Mouse (Mus musculus) bone marrow macrophage, adult 2 months (primary cell): Measurements from ENCODE around the gene Bptf. TPM values are rescaled to one million over a fixed set of nuclear protein-coding genes. Genes with fewer than 3 reads are reported as not detected.
"Not testable (repeated sequence)": the region's sequence is repeated elsewhere in the genome, so short reads cannot be mapped to it uniquely, and the experiment has no call there.

Experiments used
- H3K27ac ChIP-seq: 2 replicates; pipeline ENCODE4 v1.5.1; 2012; ENCODE audit warnings: low read depth, low read length; ENCODE audit not compliant: insufficient read depth
- H3K4me1 ChIP-seq: 2 replicates; pipeline ENCODE4 v1.6.1; 2012; ENCODE audit warnings: low read length; ENCODE audit not compliant: control insufficient read depth, insufficient read depth
- H3K4me3 ChIP-seq: 2 replicates; pipeline ENCODE4 v1.5.1; 2012; ENCODE audit warnings: mild to moderate bottlenecking, low read length, moderate library complexity; ENCODE audit not compliant: insufficient read depth
- CTCF ChIP-seq: IDR thresholded peaks from 2 replicates; pipeline ENCODE4 v1.5.1; 2012; ENCODE audit warnings: low read depth, mild to moderate bottlenecking, low read length, moderate library complexity
- POLR2A ChIP-seq: IDR thresholded peaks from 2 replicates; pipeline ENCODE4 v1.6.1; 2012; ENCODE audit warnings: mild to moderate bottlenecking, low read depth, low read length, borderline replicate concordance
- polyA plus RNA-seq: library from polyadenylated mRNA; stranded (reverse); fragments of >200 nt; gene quantifications from 2 replicates; pipeline ENCODE4 v1.2.4, GENCODE M21; 2012; ENCODE audit not compliant: missing spikeins, insufficient read depth, insufficient read length

Gene Bptf
- polyA plus RNA-seq, 1 experiment = 38.2 TPM

- TF ChIP-seq CTCF (no peak), POLR2A (no peak)
- Histone ChIP-seq H3K4me3 (no peak overlapping the region), H3K4me1 (no peaks in the 10 kb centered on the region), H3K27ac (no peak overlapping the region)
These were observed 68.9 kb downstream of the Bptf start for GRCm38 (mm10) chr11:107063067-107063466.

- Histone ChIP-seq H3K4me1 (no peaks in the 10 kb centered on the region), H3K27ac (no peak overlapping the region), H3K4me3 (no peak overlapping the region)
- TF ChIP-seq CTCF (no peak), POLR2A (no peak)
These were observed 71.0 kb downstream of the Bptf start for GRCm38 (mm10) chr11:107060941-107061340.

- not testable (repeated sequence) for H3K4me1 ChIP-seq, H3K27ac ChIP-seq, H3K4me3 ChIP-seq
These were observed 72.3 kb downstream of the Bptf start for GRCm38 (mm10) chr11:107059634-107060033.

GRCm38 (mm10) chr11:107057391-107057790, 74.5 kb downstream of the Bptf start:
- TF ChIP-seq CTCF = no peak
- TF ChIP-seq POLR2A = no peak
- no peak overlapping the region for H3K27ac ChIP-seq
- H3K4me3 ChIP-seq = no peak overlapping the region
- no peaks in the 10 kb centered on the region for H3K4me1 ChIP-seq

GRCm38 (mm10) chr11:107054870-107055269, 77.1 kb downstream of the Bptf start:
- Histone ChIP-seq H3K4me3 (no peak overlapping the region), H3K27ac (no peak overlapping the region), H3K4me1 (no peaks in the 10 kb centered on the region)
- no peak for TF ChIP-seq POLR2A
- no peak for TF ChIP-seq CTCF

GRCm38 (mm10) chr11:107046766-107047620, 84.9 kb downstream of the Bptf start:
- H3K4me3 ChIP-seq = no peak overlapping the region
- no peak overlapping the region for H3K27ac ChIP-seq
- H3K4me1 ChIP-seq = no peaks in the 10 kb centered on the region
- TF ChIP-seq CTCF = no peak
- TF ChIP-seq POLR2A = no peak

GRCm38 (mm10) chr11:107045546-107045945, 86.4 kb downstream of the Bptf start:
- TF ChIP-seq POLR2A (no peak), CTCF (no peak)
- Histone ChIP-seq H3K4me1 (no peaks in the 10 kb centered on the region), H3K27ac (no peak overlapping the region), H3K4me3 (no peak overlapping the region)

- Histone ChIP-seq H3K27ac (no peak overlapping the region), H3K4me1 (no peaks in the 10 kb centered on the region), H3K4me3 (no peak overlapping the region)
- no peak for TF ChIP-seq POLR2A
- no peak for TF ChIP-seq CTCF
These were observed 87.6 kb downstream of the Bptf start for GRCm38 (mm10) chr11:107044321-107044720.

GRCm38 (mm10) chr11:107043361-107043760, 88.6 kb downstream of the Bptf start:
- H3K27ac ChIP-seq = no peak overlapping the region
- no peak overlapping the region for H3K4me3 ChIP-seq
- H3K4me1 ChIP-seq = no peaks in the 10 kb centered on the region
- TF ChIP-seq POLR2A = no peak
- no peak for TF ChIP-seq CTCF

GRCm38 (mm10) chr11:107041396-107041795, 90.5 kb downstream of the Bptf start:
- Histone ChIP-seq H3K27ac (no peak overlapping the region), H3K4me1 (peaks cover 8% of the 10 kb centered on the region), H3K4me3 (no peak overlapping the region)
- TF ChIP-seq CTCF (no peak), POLR2A (no peak)

GRCm38 (mm10) chr11:107039417-107039816, 92.5 kb downstream of the Bptf start:
- no peak overlapping the region for H3K4me3 ChIP-seq
- peaks cover 8% of the 10 kb centered on the region for H3K4me1 ChIP-seq
- no peak overlapping the region for H3K27ac ChIP-seq
- no peak for TF ChIP-seq CTCF
- no peak for TF ChIP-seq POLR2A
